Mouse (Mus musculus): ENCODE results near the gene Stk24.

Gene Stk24

GRCm38 (mm10) chr14:121351737-121352136 lies 28.1 kb downstream of the Stk24 start:
- no peak for DNase-seq (ENCODE audit: low spot score in 2 of 2)

GRCm38 (mm10) chr14:121350011-121350410 lies 29.8 kb downstream of the Stk24 start:
- no peak for DNase-seq (ENCODE audit: low spot score in 2 of 2)

DNA sequence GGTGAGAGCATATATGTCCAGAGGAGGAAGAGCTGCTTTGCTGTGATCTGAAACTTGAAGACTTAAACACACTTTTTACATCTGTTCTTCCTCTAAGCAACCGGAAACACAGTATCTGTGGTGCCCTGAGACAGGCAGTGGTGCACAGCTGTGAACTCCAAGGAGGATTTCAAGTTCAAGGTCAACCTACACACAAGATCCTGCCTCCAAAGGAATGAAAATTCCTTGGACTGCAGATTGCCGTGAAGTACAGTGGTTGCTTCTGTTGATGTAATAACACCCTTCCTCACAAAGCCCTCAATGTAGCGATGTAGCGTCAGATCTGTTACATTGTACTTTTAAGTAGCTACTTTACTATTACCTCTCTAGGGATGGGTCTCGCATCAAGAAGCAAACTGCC lies 30.5 kb downstream of the Stk24 start:
- no peak for DNase-seq (ENCODE audit: low spot score in 2 of 2)

DNA sequence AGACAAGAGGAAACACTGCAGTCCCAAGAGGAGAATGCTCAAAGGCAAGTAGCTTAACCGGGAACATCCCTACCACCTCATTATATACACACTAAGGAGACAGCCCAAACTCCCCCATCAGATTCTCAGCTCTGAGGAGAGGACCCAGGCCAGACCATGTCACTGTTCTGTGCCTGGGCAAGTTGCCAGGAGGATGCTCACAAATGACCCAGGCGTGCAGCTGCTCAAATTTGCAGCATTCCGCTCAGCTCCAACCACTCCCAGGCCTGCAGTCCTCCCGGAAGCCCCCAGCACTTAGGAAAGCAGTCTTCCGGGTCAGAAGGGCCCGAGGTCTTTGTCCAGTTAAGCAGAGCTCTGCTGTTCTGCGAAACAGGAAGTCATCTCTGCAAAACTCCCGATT lies 31.6 kb downstream of the Stk24 start:
- DNase-seq (ENCODE audit: low spot score in 2 of 2), result no peak

- DNase-seq (ENCODE audit: low spot score in 2 of 2), result no peak
Measured at GRCm38 (mm10) chr14:121347134-121347533, 32.7 kb downstream of the Stk24 start.

DNA sequence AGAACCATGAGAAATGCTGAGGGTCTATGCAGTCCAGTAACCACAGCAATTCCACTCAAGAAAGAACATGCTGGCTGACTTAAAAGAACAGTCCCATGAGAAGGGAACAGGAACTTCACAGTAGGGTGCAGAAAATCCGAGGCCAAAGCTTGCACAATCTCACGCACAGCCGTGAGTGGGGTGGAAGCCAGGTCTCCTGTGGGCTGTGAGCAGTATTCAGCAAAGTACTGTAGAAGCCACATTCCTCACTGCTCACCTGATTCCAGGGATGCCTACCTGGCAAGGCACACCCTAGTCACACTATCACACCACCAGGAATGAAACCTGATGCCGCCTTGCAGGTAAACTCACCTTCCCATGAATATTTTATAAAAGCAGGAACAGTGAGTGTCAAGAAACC lies 33.2 kb downstream of the Stk24 start:
- DNase-seq (ENCODE audit: low spot score in 2 of 2), result no peak

- DNase-seq (ENCODE audit: low spot score in 2 of 2), result no peak
Measured at GRCm38 (mm10) chr14:121346053-121346452, 33.8 kb downstream of the Stk24 start.

DNA sequence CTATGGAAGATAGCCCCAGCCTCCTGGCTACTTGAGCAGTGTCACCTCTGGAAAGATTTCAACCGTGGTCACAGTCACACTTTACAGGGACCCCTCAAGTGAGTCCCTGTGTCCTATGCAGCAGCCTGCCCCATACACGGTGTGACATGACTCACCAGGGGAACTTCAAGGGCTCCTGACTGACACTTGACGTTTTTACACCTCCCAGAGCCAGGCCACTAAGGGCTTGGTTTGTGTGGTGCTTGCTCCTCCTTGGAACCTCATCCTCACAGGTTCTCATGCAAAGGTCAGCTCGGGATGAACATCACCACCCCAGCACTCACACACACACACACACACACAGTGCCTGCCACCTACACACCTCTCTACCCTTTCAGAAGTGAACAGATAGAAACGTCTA lies 34.9 kb downstream of the Stk24 start:
- no peak for DNase-seq (ENCODE audit: low spot score in 2 of 2)

DNA sequence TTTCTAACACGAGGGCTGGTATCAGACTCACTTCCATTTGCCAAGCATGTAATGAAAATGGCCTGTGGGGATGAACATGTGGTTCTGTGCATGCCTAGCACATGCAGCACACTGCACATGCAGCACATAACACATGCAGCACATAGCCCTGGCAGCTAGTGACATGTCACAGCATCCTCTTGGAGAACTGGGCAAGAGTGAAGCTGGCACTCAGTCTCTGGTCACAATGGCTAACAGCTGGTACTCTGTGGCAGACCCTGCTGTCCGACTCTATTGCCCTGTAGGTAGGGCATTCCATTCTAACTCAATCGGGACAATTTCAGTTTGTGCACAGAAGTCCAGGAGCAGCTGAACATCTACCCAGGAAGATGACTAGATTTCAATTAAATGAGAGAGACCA lies 36.9 kb downstream of the Stk24 start:
- no peak for DNase-seq (ENCODE audit: low spot score in 2 of 2)

DNA sequence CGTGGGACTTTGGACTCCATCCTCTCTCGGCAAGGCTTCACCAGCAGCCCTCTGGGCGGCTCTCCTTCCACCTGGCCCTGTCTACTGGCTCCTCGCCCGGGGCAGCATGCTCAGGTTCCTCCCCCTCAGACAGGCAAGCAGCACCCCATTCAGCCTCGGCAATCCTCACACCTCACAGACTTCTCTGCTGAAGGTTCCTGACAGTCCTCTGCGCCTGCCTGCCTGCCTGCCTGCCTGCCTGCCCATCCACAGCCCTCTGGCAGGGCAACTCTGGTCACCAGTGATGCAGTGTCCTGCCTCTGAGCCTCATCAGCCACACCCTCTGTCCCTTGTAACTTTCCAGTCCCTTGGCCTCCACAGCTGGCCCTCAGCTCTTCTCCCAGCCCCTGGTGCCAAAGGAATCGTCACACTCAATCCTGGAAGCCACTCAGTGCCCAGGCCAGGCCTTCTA lies 39.8 kb downstream of the Stk24 start:
- no peak for DNase-seq (ENCODE audit: low spot score in 2 of 2)

DNA sequence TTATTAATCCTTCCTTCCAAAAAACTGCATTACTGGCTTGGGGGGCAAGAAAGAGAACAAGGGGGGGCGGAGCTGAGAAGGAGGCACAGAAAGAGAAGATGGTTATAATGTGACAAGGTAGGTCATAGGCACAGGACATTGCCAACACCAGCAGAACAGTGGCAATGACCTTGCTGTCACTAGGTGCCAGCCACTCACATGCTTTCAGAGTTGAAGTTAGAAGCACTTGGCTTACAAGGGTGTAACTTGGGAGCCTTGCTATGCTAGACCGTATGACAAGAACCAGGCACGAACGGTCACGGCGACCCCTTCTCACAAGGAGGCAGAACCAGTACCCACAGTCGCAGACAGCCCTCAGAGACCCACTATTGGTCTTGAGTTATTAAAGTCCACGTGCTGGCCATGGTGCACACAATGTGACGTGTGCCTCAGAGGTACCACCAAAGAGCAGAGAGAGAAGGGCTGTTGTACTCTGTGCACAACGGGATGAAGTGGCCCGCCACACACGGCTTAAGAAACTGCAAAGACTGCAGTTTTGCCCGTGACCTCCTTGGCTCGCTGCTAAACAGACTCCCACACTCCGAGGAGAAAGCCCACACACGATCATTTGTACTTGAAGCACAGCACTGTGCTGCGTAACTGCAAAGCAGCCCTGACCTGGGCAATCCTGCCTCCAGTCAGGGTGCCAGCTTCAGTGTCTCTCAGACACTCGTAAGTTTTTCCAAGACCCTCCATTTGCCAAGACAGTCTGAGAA lies 40.8 kb downstream of the Stk24 start:
- DNase-seq (ENCODE audit: low spot score in 2 of 2), result no peak

DNA sequence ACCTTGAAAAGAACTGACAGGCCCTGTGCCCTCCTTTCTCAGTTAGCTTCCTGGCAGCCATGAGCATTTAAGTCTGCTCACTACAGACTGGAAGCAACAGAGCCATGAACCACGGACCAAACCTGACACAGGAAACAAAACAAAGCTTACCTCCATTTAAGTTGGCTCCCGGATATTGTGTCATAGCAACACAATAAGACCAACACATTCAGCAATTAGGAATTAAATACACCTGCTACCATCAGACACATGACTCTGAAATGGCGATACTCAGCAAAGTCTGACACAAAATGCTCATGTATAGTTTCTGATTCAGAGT lies 49.8 kb downstream of the Stk24 start:
- no peak for DNase-seq (ENCODE audit: low spot score in 2 of 2)

DNA sequence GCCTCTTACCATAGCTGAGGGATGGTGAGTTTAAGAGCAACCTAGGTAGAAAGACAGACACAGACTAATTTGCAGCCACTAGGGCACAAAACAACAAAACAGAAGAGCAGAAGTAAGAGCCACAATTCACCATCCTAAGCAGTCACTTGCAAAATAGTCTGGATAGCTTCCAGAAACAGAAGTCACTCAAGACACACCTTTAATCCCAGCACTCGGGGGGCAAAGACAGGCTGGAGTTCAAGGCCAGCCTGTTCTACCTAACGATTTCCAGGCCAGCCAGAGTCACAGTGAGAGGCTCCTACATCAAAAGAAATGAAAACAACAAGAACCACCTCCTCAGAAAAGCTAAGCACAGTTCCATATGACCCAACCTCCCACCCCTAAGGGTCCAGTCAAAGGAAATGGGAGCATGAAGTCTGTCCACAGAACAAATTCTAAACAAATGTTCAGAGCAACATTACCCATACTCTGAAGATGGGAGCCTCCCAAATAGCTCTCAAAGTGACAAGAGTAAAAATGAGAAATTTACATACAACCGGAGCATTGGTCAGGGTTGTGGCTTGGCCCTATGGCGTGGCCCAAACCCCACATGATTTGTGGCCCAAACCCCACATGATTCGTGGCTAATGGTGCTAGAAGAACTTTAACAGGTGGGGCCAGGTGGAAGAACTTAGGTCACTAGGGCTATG lies 50.3 kb downstream of the Stk24 start:
- DNase-seq (ENCODE audit: low spot score in 2 of 2), result no peak

GRCm38 (mm10) chr14:121328878-121329277 lies 50.9 kb downstream of the Stk24 start:
- DNase-seq (ENCODE audit: low spot score in 2 of 2), result no peak

GRCm38 (mm10) chr14:121326432-121326831 lies 53.4 kb downstream of the Stk24 start:
- no peak for DNase-seq (ENCODE audit: low spot score in 2 of 2)

- peak in 1 of 2 experiments; percentile 35 for DNase-seq (ENCODE audit: low spot score in 2 of 2)
Measured at GRCm38 (mm10) chr14:121324521-121325330, 55.1 kb downstream of the Stk24 start.

DNA sequence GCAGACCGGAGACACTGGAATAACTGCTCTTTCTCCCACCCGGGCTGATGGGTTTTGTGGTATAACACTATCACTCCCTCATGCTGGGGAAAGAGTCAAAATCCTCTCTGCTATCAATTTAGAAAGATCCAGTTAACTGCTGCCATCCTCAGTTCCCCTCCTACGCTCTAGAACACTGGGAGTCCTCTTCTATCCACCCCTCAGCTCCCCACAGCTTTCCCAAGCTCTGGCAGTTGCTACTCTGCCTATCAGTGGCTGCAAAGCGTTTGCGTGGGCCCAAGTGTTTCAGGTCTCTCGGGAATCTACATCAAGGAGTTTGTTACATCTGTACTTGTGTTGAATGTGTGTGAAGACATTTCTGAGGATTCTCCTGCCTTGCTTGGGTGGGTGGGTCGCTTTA lies 57.2 kb downstream of the Stk24 start:
- DNase-seq (ENCODE audit: low spot score in 2 of 2), result peak; percentile 76 to 80

DNA sequence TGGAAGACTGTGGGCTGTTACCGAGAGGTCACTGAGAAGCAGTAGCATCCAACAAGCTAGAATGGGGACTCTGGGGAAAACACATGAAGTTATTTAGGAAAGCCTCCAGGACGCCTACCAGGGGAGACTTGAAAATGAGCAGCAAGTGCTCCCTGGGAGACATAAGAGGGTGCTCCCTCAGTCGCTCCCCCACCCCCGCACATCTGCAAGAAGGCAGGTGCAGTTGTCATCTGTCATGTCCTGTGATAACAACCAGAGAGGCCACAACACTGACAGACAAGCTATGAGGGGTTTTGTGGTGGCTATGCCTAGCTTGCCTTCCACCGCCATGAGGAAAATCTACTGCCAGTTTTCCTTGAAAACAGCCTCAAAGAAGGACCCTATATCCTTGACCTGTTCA lies 57.7 kb downstream of the Stk24 start:
- no peak for DNase-seq (ENCODE audit: low spot score in 2 of 2)

GRCm38 (mm10) chr14:121318382-121318781 lies 61.4 kb downstream of the Stk24 start:
- DNase-seq (ENCODE audit: low spot score in 2 of 2), result no peak

- DNase-seq (ENCODE audit: low spot score in 2 of 2), result no peak
Measured at GRCm38 (mm10) chr14:121317312-121317671, 62.5 kb downstream of the Stk24 start.

DNA sequence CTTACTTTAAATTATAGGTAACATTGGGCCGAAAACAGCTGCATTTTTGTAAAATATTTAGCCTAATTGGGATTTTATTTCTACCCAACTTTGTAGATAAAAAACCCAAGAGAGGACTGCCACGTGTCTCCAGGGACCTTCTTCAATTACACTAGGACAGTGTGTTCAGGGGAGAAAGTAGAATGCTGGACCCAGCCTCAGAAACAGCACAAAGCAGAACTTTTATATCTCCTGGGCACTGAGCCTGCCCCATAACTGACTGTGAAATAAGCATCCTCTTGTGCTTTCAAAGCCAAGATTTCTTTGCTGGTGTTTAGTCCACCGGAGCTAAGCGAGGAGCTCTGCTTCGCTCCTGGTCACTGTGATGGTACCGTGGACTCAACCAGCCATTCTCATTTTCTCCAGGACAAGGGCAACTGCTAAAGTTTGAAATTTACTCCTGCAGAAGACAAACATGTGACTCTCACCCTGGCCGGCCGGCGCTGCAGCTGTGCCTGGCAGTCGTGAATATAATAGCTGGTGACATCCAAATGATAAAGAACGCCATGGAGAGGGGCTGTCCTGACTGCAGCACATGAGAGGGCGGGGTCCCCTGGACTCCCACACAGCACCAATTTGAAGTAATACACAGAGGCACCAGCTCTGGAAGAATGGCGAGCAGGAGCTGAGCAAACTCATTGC lies 63.0 kb downstream of the Stk24 start:
- no peak for DNase-seq (ENCODE audit: low spot score in 2 of 2)

DNA sequence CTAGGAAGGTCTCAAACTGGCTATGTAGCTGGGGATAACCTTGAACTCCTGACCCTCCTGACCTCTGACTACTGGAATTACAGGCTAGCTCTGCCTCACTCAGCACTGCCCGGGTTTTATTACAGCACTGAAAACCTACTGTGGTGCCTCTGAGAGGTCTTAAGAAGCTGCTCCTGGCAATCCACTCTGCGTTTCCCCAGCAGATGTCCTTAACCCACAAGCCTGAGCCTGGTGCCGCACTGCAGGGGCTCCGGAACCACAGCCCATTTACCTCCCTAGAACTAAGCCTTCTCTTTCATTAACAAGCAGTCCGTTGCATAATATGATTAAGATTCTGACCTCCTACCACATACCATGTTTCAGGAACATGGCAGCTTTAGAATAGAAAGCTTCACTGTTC lies 63.7 kb downstream of the Stk24 start:
- no peak for DNase-seq (ENCODE audit: low spot score in 2 of 2)

All from frontal cortex, postnatal 36 days (tissue).